Mouse (Mus musculus): ENCODE data around the gene Grwd1.
"Not testable (repeated sequence)": the region's sequence is repeated elsewhere in the genome, so short reads cannot be mapped to it uniquely, and the experiment has no call there.

Grwd1 gene

GRCm38 (mm10) chr7:45830427-45831127 lies at the start of gene Grwd1:
TSS of gene Grwd1 (minus strand) at chr7:45830944.
- peak; percentile 78 to 86 for DNase-seq (ENCODE audit: low spot score in 2 of 2)

- DNase-seq (ENCODE audit: low spot score in 2 of 2): no peak
These were observed 49.8 kb upstream of the Grwd1 start for GRCm38 (mm10) chr7:45880531-45880930.

- DNase-seq (ENCODE audit: low spot score in 2 of 2): not testable (repeated sequence)
These were observed 47.5 kb upstream of the Grwd1 start, which contains the start of gene Grin2d for GRCm38 (mm10) chr7:45878278-45878677. TSS of gene Grin2d (minus strand) at chr7:45878378.

GRCm38 (mm10) chr7:45876895-45877294 lies 46.2 kb upstream of the Grwd1 start:
- DNase-seq (ENCODE audit: low spot score in 2 of 2): no peak

- peak in 1 of 2 experiments; percentile 55 for DNase-seq (ENCODE audit: low spot score in 2 of 2)
These were observed 42.6 kb upstream of the Grwd1 start for GRCm38 (mm10) chr7:45873061-45873947.

GRCm38 (mm10) chr7:45872624-45873023 lies 41.9 kb upstream of the Grwd1 start, which contains the start of gene Kdelr1:
TSS of gene Kdelr1 (plus strand) at chr7:45872772.
- DNase-seq (ENCODE audit: low spot score in 2 of 2): peak; percentile 79 to 89

- peak; percentile 41 to 42 for DNase-seq (ENCODE audit: low spot score in 2 of 2)
These were observed 39.7 kb upstream of the Grwd1 start for GRCm38 (mm10) chr7:45870282-45871058.

GRCm38 (mm10) chr7:45869787-45870186 lies 39.0 kb upstream of the Grwd1 start:
- peak; percentile 33 to 59 for DNase-seq (ENCODE audit: low spot score in 2 of 2)

- DNase-seq (ENCODE audit: low spot score in 2 of 2): no peak
These were observed 38.4 kb upstream of the Grwd1 start for GRCm38 (mm10) chr7:45869107-45869670.

GRCm38 (mm10) chr7:45867871-45868270 lies 37.1 kb upstream of the Grwd1 start:
- no peak for DNase-seq (ENCODE audit: low spot score in 2 of 2)

- DNase-seq (ENCODE audit: low spot score in 2 of 2): peak; percentile 86 to 89
These were observed 35.5 kb upstream of the Grwd1 start for GRCm38 (mm10) chr7:45865925-45866910.

- DNase-seq (ENCODE audit: low spot score in 2 of 2): no peak
These were observed 33.7 kb upstream of the Grwd1 start for GRCm38 (mm10) chr7:45864435-45864834.

GRCm38 (mm10) chr7:45862804-45863203 lies 32.1 kb upstream of the Grwd1 start:
- DNase-seq (ENCODE audit: low spot score in 2 of 2): no peak

GRCm38 (mm10) chr7:45859008-45859407 lies 28.3 kb upstream of the Grwd1 start:
- DNase-seq (ENCODE audit: low spot score in 2 of 2): no peak

- no peak for DNase-seq (ENCODE audit: low spot score in 2 of 2)
These were observed 26.5 kb upstream of the Grwd1 start for GRCm38 (mm10) chr7:45856950-45857901.

GRCm38 (mm10) chr7:45853089-45853488 lies 22.3 kb upstream of the Grwd1 start:
- DNase-seq (ENCODE audit: low spot score in 2 of 2): no peak

GRCm38 (mm10) chr7:45850661-45851060 lies 19.9 kb upstream of the Grwd1 start:
- DNase-seq (ENCODE audit: low spot score in 2 of 2): no peak

GRCm38 (mm10) chr7:45848447-45849027 lies 17.8 kb upstream of the Grwd1 start:
- no peak for DNase-seq (ENCODE audit: low spot score in 2 of 2)
